Mouse (Mus musculus): ENCODE measurements at regions not wholly inside any gene's neighbourhood (a gene's known extent, or its start where the extent isn't known, plus 50 kb on each side); places are given as distances from the start of the nearest gene placed in this dataset.

DNA sequence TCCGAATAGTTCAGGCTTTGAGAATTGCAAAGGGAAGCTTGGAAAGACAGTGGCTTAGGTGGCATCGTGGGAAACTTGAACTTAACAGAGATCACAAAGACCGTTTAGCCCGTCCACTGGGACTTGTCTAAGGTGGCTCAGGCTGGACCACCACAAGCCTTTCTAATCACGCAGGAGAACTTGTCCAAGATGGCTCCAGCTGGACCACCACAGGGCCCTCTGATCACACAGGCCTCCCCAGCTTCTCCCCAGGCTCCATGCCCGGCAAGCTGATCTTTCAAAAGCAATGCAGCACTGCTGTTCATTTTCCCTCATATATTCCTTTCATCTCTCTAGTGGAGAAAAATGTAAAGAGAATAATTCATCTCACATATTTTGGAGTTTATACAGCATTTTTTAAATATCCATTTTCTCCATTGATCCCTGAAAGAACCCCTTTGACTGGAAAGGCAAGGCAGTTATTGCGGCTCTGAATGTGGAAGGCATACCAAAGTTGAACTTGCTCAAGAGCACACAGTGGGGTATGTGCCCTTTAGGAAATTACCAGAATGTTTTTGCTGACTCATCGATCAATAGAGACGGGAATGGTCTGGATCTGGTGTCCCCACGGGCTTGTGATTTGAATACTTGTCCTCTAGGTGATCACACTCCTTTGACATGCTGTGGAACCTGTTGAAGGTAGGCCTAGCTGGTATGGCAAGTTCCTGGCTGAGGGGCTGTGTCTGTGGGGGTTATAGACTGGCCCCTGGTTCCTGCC, 189.9 kb downstream of the Mycn start:
- H3K27ac ChIP-seq (ENCODE audit: insufficient read depth, low read length), result no peak overlapping the region
- no peak overlapping the region for H3K4me3 ChIP-seq (replicated peaks; ENCODE audit: insufficient read depth, low read depth, low read length)
- no peaks in the 10 kb centered on the region for H3K27me3 ChIP-seq (ENCODE audit: control insufficient read depth, insufficient read depth, low read length)
- TF ChIP-seq POLR2A (IDR thresholded peaks at IDR 0.05; ENCODE audit: borderline replicate concordance, insufficient read depth, low read length), result no peak
- no peak for TF ChIP-seq CTCF (IDR thresholded peaks at IDR 0.05; ENCODE audit: borderline replicate concordance, insufficient read depth, low read depth, low read length)
- WGBS, result 92% methylated on average over 10 of the region's 10 CpGs
- no peaks in the 10 kb centered on the region for H3K4me1 ChIP-seq (ENCODE audit: control insufficient read depth, insufficient read depth, low read length)
- DNase-seq, result no peak

- WGBS, result 60% methylated on average over 3 of the region's 3 CpGs
- DNase-seq, result no peak
- no peaks in the 10 kb centered on the region for H3K4me1 ChIP-seq (ENCODE audit: control insufficient read depth, insufficient read depth, low read length)
- H3K4me3 ChIP-seq (replicated peaks; ENCODE audit: insufficient read depth, low read depth, low read length), result no peak overlapping the region
- no peak overlapping the region for H3K27ac ChIP-seq (ENCODE audit: insufficient read depth, low read length)
- H3K27me3 ChIP-seq (ENCODE audit: control insufficient read depth, insufficient read depth, low read length), result no peaks in the 10 kb centered on the region
- no peak for TF ChIP-seq CTCF (IDR thresholded peaks at IDR 0.05; ENCODE audit: borderline replicate concordance, insufficient read depth, low read depth, low read length)
- TF ChIP-seq POLR2A (IDR thresholded peaks at IDR 0.05; ENCODE audit: borderline replicate concordance, insufficient read depth, low read length), result no peak
These were observed 192.0 kb downstream of the Mycn start for GRCm38 (mm10) chr12:12749690-12750089.

DNA sequence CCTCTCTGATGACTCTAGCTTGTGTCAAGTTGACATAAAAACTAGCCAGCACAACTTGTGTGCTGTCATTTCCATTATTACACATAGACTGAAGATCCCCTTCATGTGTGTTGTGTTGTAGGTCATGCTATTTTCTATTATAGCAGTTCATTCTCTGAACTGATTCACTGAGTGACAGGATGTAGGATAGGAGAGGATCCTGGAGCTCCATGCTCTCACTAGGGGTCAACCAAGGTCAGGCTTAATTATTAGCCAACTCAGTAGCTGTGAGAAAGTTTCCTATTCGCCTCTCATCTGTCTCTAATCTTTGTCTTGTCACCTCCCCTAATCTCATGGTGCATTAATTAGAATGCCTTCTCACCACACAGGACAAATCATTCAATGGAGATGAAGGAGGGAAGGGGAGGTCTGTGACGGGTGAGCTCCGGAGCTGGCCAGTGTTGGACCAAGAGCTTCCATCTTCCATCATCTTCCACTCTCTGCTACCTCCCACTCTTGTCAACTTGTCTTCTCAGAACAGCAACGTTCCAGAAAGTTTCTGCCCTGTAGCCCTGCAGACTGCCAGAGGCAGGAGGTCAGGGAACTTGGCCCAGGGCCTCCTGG, 194.8 kb downstream of the Mycn start:
- TF ChIP-seq CTCF (IDR thresholded peaks at IDR 0.05; ENCODE audit: borderline replicate concordance, insufficient read depth, low read depth, low read length) (no peak), POLR2A (IDR thresholded peaks at IDR 0.05; ENCODE audit: borderline replicate concordance, insufficient read depth, low read length) (no peak)
- WGBS, result 42% methylated on average over 4 of the region's 4 CpGs
- H3K27me3 ChIP-seq (ENCODE audit: control insufficient read depth, insufficient read depth, low read length), result no peaks in the 10 kb centered on the region

GRCm38 (mm10) chr12:12744492-12744891, 197.2 kb downstream of the Mycn start:
- H3K4me3 ChIP-seq (replicated peaks; ENCODE audit: insufficient read depth, low read depth, low read length), result no peak overlapping the region
- H3K4me1 ChIP-seq (ENCODE audit: control insufficient read depth, insufficient read depth, low read length), result no peaks in the 10 kb centered on the region
- H3K27me3 ChIP-seq (ENCODE audit: control insufficient read depth, insufficient read depth, low read length), result no peaks in the 10 kb centered on the region
- TF ChIP-seq POLR2A (IDR thresholded peaks at IDR 0.05; ENCODE audit: borderline replicate concordance, insufficient read depth, low read length), result no peak
- no peak for DNase-seq
- 79% methylated on average over 2 of the region's 2 CpGs for WGBS
- no peak overlapping the region for H3K27ac ChIP-seq (ENCODE audit: insufficient read depth, low read length)

More for the DNA sequence above, 194.8 kb downstream of the Mycn start:
- Histone ChIP-seq H3K27ac (ENCODE audit: insufficient read depth, low read length) (no peak overlapping the region), H3K4me1 (ENCODE audit: control insufficient read depth, insufficient read depth, low read length) (no peaks in the 10 kb centered on the region), H3K4me3 (replicated peaks; ENCODE audit: insufficient read depth, low read depth, low read length) (no peak overlapping the region)
- no peak for DNase-seq

- Histone ChIP-seq H3K4me3 (replicated peaks; ENCODE audit: insufficient read depth, low read depth, low read length) (no peak overlapping the region), H3K4me1 (ENCODE audit: control insufficient read depth, insufficient read depth, low read length) (no peaks in the 10 kb centered on the region), H3K27me3 (ENCODE audit: control insufficient read depth, insufficient read depth, low read length) (no peaks in the 10 kb centered on the region), H3K27ac (ENCODE audit: insufficient read depth, low read length) (no peak overlapping the region)
- TF ChIP-seq POLR2A (IDR thresholded peaks at IDR 0.05; ENCODE audit: borderline replicate concordance, insufficient read depth, low read length) (no peak), CTCF (IDR thresholded peaks at IDR 0.05; ENCODE audit: borderline replicate concordance, insufficient read depth, low read depth, low read length) (no peak)
- no peak for DNase-seq
- WGBS, result 39% methylated on average over 12 of the region's 12 CpGs
These were observed 202.9 kb downstream of the Mycn start for GRCm38 (mm10) chr12:12738631-12739331.

- no peak overlapping the region for H3K4me3 ChIP-seq (replicated peaks; ENCODE audit: insufficient read depth, low read depth, low read length)
- H3K4me1 ChIP-seq (ENCODE audit: control insufficient read depth, insufficient read depth, low read length), result no peaks in the 10 kb centered on the region
- no peaks in the 10 kb centered on the region; the same call in 1 of the 2 replicates for H3K27me3 ChIP-seq (ENCODE audit: control insufficient read depth, insufficient read depth, low read length)
- no peak for TF ChIP-seq POLR2A (IDR thresholded peaks at IDR 0.05; ENCODE audit: borderline replicate concordance, insufficient read depth, low read length)
- no peak for TF ChIP-seq CTCF (IDR thresholded peaks at IDR 0.05; ENCODE audit: borderline replicate concordance, insufficient read depth, low read depth, low read length)
- no peak overlapping the region for H3K27ac ChIP-seq (ENCODE audit: insufficient read depth, low read length)
- WGBS, result 26% methylated on average over 9 of the region's 9 CpGs
- DNase-seq, result no peak
These were observed 215.9 kb downstream of the Mycn start for GRCm38 (mm10) chr12:12725797-12726196.

DNA sequence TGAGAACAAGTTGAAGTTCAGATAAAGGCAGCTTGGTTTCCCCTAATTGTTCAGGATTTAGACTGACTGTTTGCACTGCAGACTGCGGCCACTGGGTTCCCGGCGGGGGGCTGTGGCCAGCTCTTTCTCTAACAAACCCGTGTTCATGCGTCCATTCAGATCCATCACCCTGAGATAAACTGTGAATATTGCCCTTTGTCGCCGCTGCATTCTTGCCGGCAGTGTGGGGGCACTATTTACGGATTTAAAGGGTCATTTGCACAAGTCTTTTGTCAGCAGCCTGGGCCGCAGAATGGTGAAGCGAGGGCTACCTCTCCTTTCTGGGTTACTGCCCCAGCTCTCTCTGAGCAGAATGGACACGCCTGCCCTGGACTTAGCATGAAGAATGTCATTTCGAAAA, 216.6 kb downstream of the Mycn start:
- H3K4me3 ChIP-seq (replicated peaks; ENCODE audit: insufficient read depth, low read depth, low read length), result no peak overlapping the region
- DNase-seq, result no peak
- TF ChIP-seq POLR2A (IDR thresholded peaks at IDR 0.05; ENCODE audit: borderline replicate concordance, insufficient read depth, low read length) (no peak), CTCF (IDR thresholded peaks at IDR 0.05; ENCODE audit: borderline replicate concordance, insufficient read depth, low read depth, low read length) (no peak)
- H3K27ac ChIP-seq (ENCODE audit: insufficient read depth, low read length), result no peak overlapping the region
- no peaks in the 10 kb centered on the region for H3K4me1 ChIP-seq (ENCODE audit: control insufficient read depth, insufficient read depth, low read length)
- WGBS, result 28% methylated on average over 13 of the region's 13 CpGs
- H3K27me3 ChIP-seq (ENCODE audit: control insufficient read depth, insufficient read depth, low read length), result no peaks in the 10 kb centered on the region; the same call in 1 of the 2 replicates

Data from cerebellum, adult 2 months (tissue).